ENCODE assay signal across 18 mouse cellular contexts in the genomic region with DNA sequence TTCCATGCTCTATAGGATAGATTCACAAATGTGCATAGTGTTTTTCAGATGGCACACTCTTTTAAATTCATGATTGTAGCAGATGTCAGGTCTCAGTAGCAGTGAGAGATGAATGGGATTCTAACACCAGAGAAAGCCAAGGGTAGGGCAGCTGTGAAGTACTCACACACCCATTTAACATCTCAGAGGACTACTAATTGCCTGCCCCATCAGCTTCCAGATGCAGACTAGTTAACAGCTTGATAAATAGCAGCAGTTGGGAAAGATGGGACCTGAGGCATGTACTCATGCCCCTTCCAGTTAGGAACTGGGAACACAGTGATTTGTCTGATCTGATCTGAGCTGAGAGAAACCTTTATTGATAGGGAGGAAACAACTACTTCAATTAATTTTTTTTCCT.
"Had no signal": no experiment of that assay in that cellular context is flagged by ENCODE, and none has a peak within 500 bp of the region (broad histone marks: within the 10 kb centered on the region; RNA-seq: fewer than 3 reads in every experiment).

No protein-coding gene starts in this region.

- ATAC-seq: midbrain, embryonic 16.5 days had no signal

- H3K4me1 ChIP-seq: midbrain, embryonic 10.5 days; midbrain, embryonic 12.5 days; neural tube, embryonic 12.5 days had no signal

- H3K9me3 ChIP-seq: midbrain, embryonic 10.5 days; midbrain, embryonic 12.5 days; neural tube, embryonic 12.5 days had no signal

- H3K36me3 ChIP-seq: midbrain, embryonic 10.5 days; midbrain, embryonic 12.5 days; neural tube, embryonic 12.5 days had no signal

- H3K4me2 ChIP-seq: lung, embryonic 14.5 days; midbrain, embryonic 12.5 days; neural tube, embryonic 12.5 days had no signal

- H3K27me3 ChIP-seq: midbrain, embryonic 12.5 days; neural tube, embryonic 12.5 days had no signal

- H3K9ac ChIP-seq: lung, embryonic 14.5 days; midbrain, embryonic 12.5 days; neural tube, embryonic 12.5 days had no signal

- H3K4me3 ChIP-seq: midbrain, embryonic 10.5 days; midbrain, embryonic 12.5 days; myocyte; neural tube, embryonic 12.5 days had no signal

- DNase-seq: lung, adult 18-20 months; lung, embryonic 14.5 days; lung, postnatal 10 days; lung, postnatal 4 days; midbrain, embryonic 14.5 days; retina, postnatal 1 day; right cerebral cortex, adult 18-20 months; right cerebral cortex, postnatal 25 days; right cerebral cortex, postnatal 4 days; spleen, adult 18-20 months; thymus, adult 18-20 months; thymus, postnatal 14 days; thymus, postnatal 36 days had no signal

- H3K27ac ChIP-seq: midbrain, embryonic 10.5 days; midbrain, embryonic 12.5 days; neural tube, embryonic 12.5 days had no signal
